8 mouse cellular contexts compared by ENCODE assay signal in the genomic region with DNA sequence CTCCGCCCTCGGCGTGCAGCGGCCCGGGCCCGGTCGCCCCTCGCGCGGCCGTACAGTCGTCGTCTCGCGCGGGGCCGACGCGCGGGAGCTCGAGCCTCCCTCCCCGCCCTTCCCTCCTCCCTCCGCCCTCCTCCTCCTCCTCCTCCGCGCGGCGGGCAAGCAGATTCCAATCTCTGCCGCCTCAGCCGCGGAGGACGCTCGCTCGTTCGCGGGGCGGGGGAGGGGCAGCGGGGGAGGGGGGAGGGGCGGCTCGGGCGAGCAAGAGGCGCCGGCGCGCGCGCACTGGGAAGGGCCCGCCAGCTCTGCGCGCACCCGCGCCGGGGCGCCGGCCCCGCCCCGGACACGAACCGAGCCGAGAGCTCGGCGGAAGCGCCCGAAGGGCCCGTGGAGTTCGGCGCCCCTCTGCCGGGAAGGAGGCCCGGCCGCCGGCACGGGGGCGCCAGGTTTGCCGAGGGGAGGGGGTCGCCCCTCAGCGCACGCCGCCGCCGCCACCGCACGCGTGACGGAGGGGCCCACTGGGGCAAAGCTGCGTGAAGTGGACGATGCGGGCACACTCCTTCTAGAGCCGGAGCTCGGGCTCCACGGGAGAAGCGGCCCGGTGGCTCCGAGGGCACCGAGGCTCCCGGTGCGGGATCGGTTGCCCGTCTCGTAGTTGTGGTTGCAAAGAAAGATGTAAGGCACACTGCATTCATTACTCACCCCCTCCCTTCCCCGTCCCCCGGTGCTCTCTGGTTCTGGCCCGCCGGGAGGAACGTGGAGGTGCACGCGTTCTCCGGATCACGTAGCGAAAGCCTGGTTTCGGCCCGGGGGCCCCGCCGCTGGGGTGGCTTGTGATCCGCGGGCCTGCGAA. TPM values are rescaled to one million over a fixed set of nuclear protein-coding genes. Genes with fewer than 3 reads are reported as not detected.
A peak's percentile ranks its signal among the peaks of the same experiment; 100 is the strongest.
DNase-seq lines count a peak whose midpoint lies in the region; ATAC-seq lines count a peak whose summit lies in the region.

No protein-coding gene starts in this region.

- peaks cover 81% of the 10 kb centered on the region for H3K27me3 ChIP-seq in megakaryocyte, embryonic 14.5 days (replicated peaks)

- peak overlapping the region; percentile 92 for H3K4me3 ChIP-seq in megakaryocyte, embryonic 14.5 days (replicated peaks)

- peaks cover 17% of the 10 kb centered on the region for H3K4me1 ChIP-seq in megakaryocyte, embryonic 14.5 days

- H3K9me3 ChIP-seq in megakaryocyte, embryonic 14.5 days, result no peaks in the 10 kb centered on the region

- no peaks in the 10 kb centered on the region for H3K36me3 ChIP-seq in megakaryocyte, embryonic 14.5 days (replicated peaks; ENCODE audit: low read length)

- ATAC-seq in activated CD4-positive, CD25-positive, alpha-beta regulatory T cell, adult 4 months, result peak; percentile 82
- ATAC-seq in common myeloid progenitor, adult 5-6 weeks (replicated peaks; ENCODE audit: low read depth, poor library complexity, severe bottlenecking), result peak; percentile 45
- peak; percentile 70 for ATAC-seq in inflammation-experienced regulatory T-cells, adult 6 months

- intact Hi-C loops in gastrocnemius, postnatal 14 days (cut with DNase I; ENCODE audit: low total_unique reads), result loop anchor here (5.0 kb wide), 1 partner anchor 45 kb away; no protein-coding TSS in a partner anchor

- DNase-seq in gastrocnemius, postnatal 14 days, result peak; percentile 87
- DNase-seq in left cerebral cortex, adult 9 months (ENCODE audit: low spot score in 2 of 2), result peak; percentile 45 to 84
- DNase-seq in right cerebral cortex, postnatal 10 days (ENCODE audit: low spot score in 2 of 2), result peak; percentile 92 to 93
- DNase-seq in urinary bladder, postnatal 25 days (ENCODE audit: low spot score), result peak; percentile 88

RNA-seq across cellular contexts. Expression of a gene that starts 0.4 kb away (rescaled TPM):
- under 1 TPM; 0.38 to 0.40 TPM for polyA plus RNA-seq in activated CD4-positive, CD25-positive, alpha-beta regulatory T cell, adult 4 months (2017; shearing (Covaris generic))
- total RNA-seq in common myeloid progenitor, adult 5-6 weeks (2017), result 0.32 and 0.34 TPM in 2 replicates
- total RNA-seq in gastrocnemius, postnatal 14 days (2021), result 10 to 100 TPM; 65.3 to 69.9 TPM
- under 1 TPM; 0.36 to 0.40 (median 0.40) TPM for polyA plus RNA-seq in inflammation-experienced regulatory T-cells, adult 6 months (2017; shearing (Covaris generic))
- polyA plus RNA-seq in megakaryocyte, embryonic 14.5 days (2012; ENCODE audit: insufficient read depth, low replicate concordance), result 0.36 TPM in 1 of 2 replicates, not detected in the other

RNA-seq across cellular contexts. Expression of a gene that starts 19.9 kb away (rescaled TPM):
- polyA plus RNA-seq in activated CD4-positive, CD25-positive, alpha-beta regulatory T cell, adult 4 months (2017; shearing (Covaris generic)), result not detected
- total RNA-seq in common myeloid progenitor, adult 5-6 weeks (2017), result not detected in 2 replicates
- not detected for total RNA-seq in gastrocnemius, postnatal 14 days (2021)
- polyA plus RNA-seq in inflammation-experienced regulatory T-cells, adult 6 months (2017; shearing (Covaris generic)), result not detected
- polyA plus RNA-seq in megakaryocyte, embryonic 14.5 days (2012; ENCODE audit: insufficient read depth, low replicate concordance), result not detected in 2 replicates

Comparison
In these comparisons a context has a peak if more than half of its experiments do, and no peak if none do; other contexts are left out.
1. Peak in every context shown above with its lines: DNase-seq, ATAC-seq and H3K4me3 ChIP-seq.